Mouse (Mus musculus) testis, adult 2 months (tissue): ENCODE measurements around the gene Spred2. TPM values are rescaled to one million over a fixed set of nuclear protein-coding genes. Genes with fewer than 3 reads are reported as not detected.
"Not testable (repeated sequence)": the region's sequence is repeated elsewhere in the genome, so short reads cannot be mapped to it uniquely, and the experiment has no call there.

Experiments
- H3K27ac ChIP-seq: fragments of 200-500 bp; 2 replicates; pipeline ENCODE4 v1.5.1; 2012; ENCODE audit warnings: low read depth, low read length; ENCODE audit not compliant: control insufficient read depth, insufficient read depth
- H3K27me3 ChIP-seq: fragments of 200-500 bp; 2 replicates; pipeline ENCODE4 v1.6.1; 2012; ENCODE audit warnings: mild to moderate bottlenecking, low read length, moderate library complexity; ENCODE audit not compliant: control insufficient read depth, insufficient read depth
- H3K36me3 ChIP-seq: fragments of 200-500 bp; 2 replicates; pipeline ENCODE4 v1.6.1; 2012; ENCODE audit warnings: mild to moderate bottlenecking, low read length; ENCODE audit not compliant: control insufficient read depth, insufficient read depth
- H3K4me1 ChIP-seq: fragments of 200-500 bp; 2 replicates; pipeline ENCODE4 v1.6.1; 2012; ENCODE audit warnings: low read length; ENCODE audit not compliant: control insufficient read depth, insufficient read depth
- H3K4me3 ChIP-seq: fragments of 200-500 bp; 2 replicates; pipeline ENCODE4 v1.5.1; 2012; ENCODE audit warnings: low read depth, mild to moderate bottlenecking, low read length, moderate library complexity, mixed read lengths; ENCODE audit not compliant: control insufficient read depth
- CTCF ChIP-seq: fragments of 200-500 bp; IDR thresholded peaks from 2 replicates; pipeline ENCODE4 v1.5.1; 2012; ENCODE audit warnings: low read depth, mild to moderate bottlenecking, inconsistent platforms, low read length, moderate library complexity; ENCODE audit not compliant: control insufficient read depth, insufficient read depth, insufficient replicate concordance
- POLR2A ChIP-seq: fragments of 200-500 bp; IDR thresholded peaks from 2 replicates; pipeline ENCODE4 v1.6.1; 2012; ENCODE audit warnings: low read depth, mild to moderate bottlenecking, inconsistent platforms, low read length, moderate library complexity; ENCODE audit not compliant: control insufficient read depth
- polyA plus RNA-seq: library from polyadenylated mRNA; depleted of rRNA; stranded (reverse); fragments of >200 nt; gene quantifications from 2 replicates; pipeline ENCODE4 v1.2.3, GENCODE M21; 2012

Gene Spred2
- polyA plus RNA-seq, 1 experiment = 3.4 TPM

- no peaks in the 10 kb centered on the region for H3K27me3 ChIP-seq
- no peak overlapping the region for H3K27ac ChIP-seq
- H3K36me3 ChIP-seq = no peaks in the 10 kb centered on the region
- TF ChIP-seq POLR2A = no peak
- no peak for TF ChIP-seq CTCF
- H3K4me1 ChIP-seq = no peaks in the 10 kb centered on the region
- H3K4me3 ChIP-seq = no peak overlapping the region
Observed at GRCm38 (mm10) chr11:20027719-20028118, 103.5 kb downstream of the Spred2 start.

- Histone ChIP-seq H3K27ac (no peak overlapping the region), H3K4me3 (no peak overlapping the region), H3K27me3 (no peaks in the 10 kb centered on the region), H3K4me1 (no peaks in the 10 kb centered on the region), H3K36me3 (no peaks in the 10 kb centered on the region)
- TF ChIP-seq CTCF (no peak), POLR2A (no peak)
Observed at GRCm38 (mm10) chr11:20028396-20028795, 104.2 kb downstream of the Spred2 start.

GRCm38 (mm10) chr11:20029014-20029413, 104.8 kb downstream of the Spred2 start:
- no peak overlapping the region for H3K27ac ChIP-seq
- H3K27me3 ChIP-seq = no peaks in the 10 kb centered on the region
- no peak for TF ChIP-seq CTCF
- TF ChIP-seq POLR2A = no peak
- no peak overlapping the region for H3K4me3 ChIP-seq
- H3K36me3 ChIP-seq = no peaks in the 10 kb centered on the region
- H3K4me1 ChIP-seq = no peaks in the 10 kb centered on the region

- not testable (repeated sequence) for H3K27me3 ChIP-seq, H3K4me3 ChIP-seq, H3K27ac ChIP-seq, H3K4me1 ChIP-seq, H3K36me3 ChIP-seq
Observed at GRCm38 (mm10) chr11:20030973-20031372, 106.8 kb downstream of the Spred2 start.

- TF ChIP-seq POLR2A = no peak
- TF ChIP-seq CTCF = peak; percentile 51; the same call in 1 of the 2 replicates
Observed at GRCm38 (mm10) chr11:20031536-20031935, 107.4 kb downstream of the Spred2 start.

GRCm38 (mm10) chr11:20033541-20034160, 109.5 kb downstream of the Spred2 start:
- Histone ChIP-seq H3K4me1 (no peaks in the 10 kb centered on the region), H3K36me3 (no peaks in the 10 kb centered on the region), H3K4me3 (no peak overlapping the region), H3K27ac (no peak overlapping the region), H3K27me3 (no peaks in the 10 kb centered on the region)
- no peak for TF ChIP-seq POLR2A
- no peak for TF ChIP-seq CTCF

More at GRCm38 (mm10) chr11:20031536-20031935, 107.4 kb downstream of the Spred2 start:
- no peaks in the 10 kb centered on the region for H3K4me1 ChIP-seq
- H3K36me3 ChIP-seq = no peaks in the 10 kb centered on the region
- no peak overlapping the region for H3K4me3 ChIP-seq
- no peak overlapping the region for H3K27ac ChIP-seq
- H3K27me3 ChIP-seq = no peaks in the 10 kb centered on the region

GRCm38 (mm10) chr11:20034337-20034947, 110.3 kb downstream of the Spred2 start:
- Histone ChIP-seq H3K27me3 (no peaks in the 10 kb centered on the region), H3K4me1 (no peaks in the 10 kb centered on the region), H3K36me3 (no peaks in the 10 kb centered on the region), H3K4me3 (no peak overlapping the region), H3K27ac (no peak overlapping the region)
- TF ChIP-seq CTCF (no peak), POLR2A (no peak)

- Histone ChIP-seq H3K27ac (no peak overlapping the region), H3K36me3 (no peaks in the 10 kb centered on the region), H3K4me1 (no peaks in the 10 kb centered on the region), H3K4me3 (no peak overlapping the region), H3K27me3 (no peaks in the 10 kb centered on the region)
- no peak for TF ChIP-seq CTCF
- no peak for TF ChIP-seq POLR2A
Observed at GRCm38 (mm10) chr11:20035343-20035928, 111.3 kb downstream of the Spred2 start.
